Comparison of ENCODE assay signal across 9 mouse cellular contexts in the genomic region with DNA sequence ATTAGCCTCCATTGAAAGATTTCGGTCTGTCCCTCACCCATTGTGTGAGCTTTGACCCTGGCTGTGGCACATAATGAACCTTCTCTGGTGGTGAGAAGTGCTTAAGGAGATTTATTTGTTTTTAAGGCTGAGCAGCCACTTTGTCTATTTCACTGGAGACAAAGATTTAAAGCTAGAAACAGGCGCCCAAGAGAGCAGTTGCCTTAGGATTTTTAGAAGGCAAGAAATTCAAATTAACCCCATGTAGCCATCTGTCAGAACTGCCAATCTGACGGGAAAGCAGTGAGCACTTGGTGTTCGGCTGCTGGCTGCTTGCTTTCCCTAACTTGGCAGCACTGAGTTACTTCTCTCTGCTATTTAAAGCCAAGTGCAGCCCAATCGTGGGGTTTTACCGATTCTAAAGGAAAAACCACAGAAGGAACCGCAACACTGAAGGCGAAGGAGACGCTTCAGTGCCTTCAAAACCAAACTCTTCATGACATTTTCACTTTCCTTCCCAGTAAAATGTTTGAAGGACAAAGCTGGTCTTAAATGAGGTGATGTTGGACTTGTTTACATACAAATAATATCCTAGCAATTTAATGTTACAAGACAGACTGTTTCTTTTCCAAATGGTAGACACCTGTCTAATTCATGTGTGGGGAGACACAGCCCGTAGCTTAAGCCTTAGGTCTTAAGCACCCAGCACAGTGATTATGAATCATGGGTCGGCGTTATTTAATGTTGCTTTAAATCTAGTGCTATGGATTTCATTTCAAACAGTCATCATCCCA.
DNase-seq lines count a peak whose midpoint lies in the region; ATAC-seq and TF ChIP-seq lines count a peak whose summit lies in the region.
"Had no signal": no experiment of that assay in that cellular context is flagged by ENCODE, and none has a peak within 500 bp of the region (broad histone marks: within the 10 kb centered on the region; RNA-seq: fewer than 3 reads in every experiment).

No protein-coding gene starts in this region.

- H3K9ac ChIP-seq in stomach, embryonic 16.5 days (ENCODE audit: low read length) = no peak overlapping the region

- ATAC-seq in stomach, embryonic 16.5 days (ENCODE audit: insufficient read depth, low FRiP score) = no peak
- no peak for ATAC-seq in megakaryocyte, adult 5-6 weeks (ENCODE audit: poor library complexity, severe bottlenecking)

- H3K9me3 ChIP-seq in limb, embryonic 10.5 days (replicated peaks) = no peaks in the 10 kb centered on the region
- H3K9me3 ChIP-seq in stomach, embryonic 16.5 days (replicated peaks; ENCODE audit: control insufficient read depth, low read length) = no peaks in the 10 kb centered on the region
- H3K9me3 ChIP-seq: megakaryocyte, embryonic 14.5 days had no signal

- peaks cover 1% of the 10 kb centered on the region; the same call in 1 of the 2 replicates for H3K4me1 ChIP-seq in cerebellum, adult 2 months (ENCODE audit: control insufficient read depth, insufficient read depth, low read length)
- no peaks in the 10 kb centered on the region for H3K4me1 ChIP-seq in testis, adult 2 months (ENCODE audit: control insufficient read depth, insufficient read depth, low read length)
- peaks cover 31% of the 10 kb centered on the region for H3K4me1 ChIP-seq in limb, embryonic 10.5 days
- H3K4me1 ChIP-seq in stomach, embryonic 16.5 days (ENCODE audit: control insufficient read depth, insufficient read depth, low read length) = peaks cover 9% of the 10 kb centered on the region
- H3K4me1 ChIP-seq: megakaryocyte, embryonic 14.5 days had no signal

- no peak overlapping the region for H3K27ac ChIP-seq in cerebellum, adult 2 months (ENCODE audit: insufficient read depth, low read length)
- 0 out of 2 replicates have a peak overlapping the region, but pooled peaks have one; percentile 17 for H3K27ac ChIP-seq in testis, adult 2 months (ENCODE audit: control insufficient read depth, insufficient read depth, low read depth, low read length)
- peak overlapping the region; percentile 15; the same call in 1 of the 2 replicates for H3K27ac ChIP-seq in limb, embryonic 10.5 days
- no peak overlapping the region for H3K27ac ChIP-seq in stomach, embryonic 16.5 days (ENCODE audit: low read length)

- H3K4me2 ChIP-seq in stomach, embryonic 16.5 days (ENCODE audit: low read depth, low read length) = peak overlapping the region; percentile 18; the same call in 1 of the 2 replicates

- peak overlapping the region; percentile 24 for H3K4me3 ChIP-seq in cerebellum, adult 2 months (replicated peaks; ENCODE audit: insufficient read depth, low read depth, low read length)
- peak overlapping the region; percentile 24; the same call in 1 of the 2 replicates for H3K4me3 ChIP-seq in testis, adult 2 months (ENCODE audit: control insufficient read depth, low read depth, low read length)
- H3K4me3 ChIP-seq in limb, embryonic 10.5 days = peak overlapping the region; percentile 7; the same call in 1 of the 2 replicates
- H3K4me3 ChIP-seq in stomach, embryonic 16.5 days (replicated peaks; ENCODE audit: low read length) = no peak overlapping the region
- H3K4me3 ChIP-seq: megakaryocyte, embryonic 14.5 days had no signal

- H3K36me3 ChIP-seq in testis, adult 2 months (ENCODE audit: control insufficient read depth, insufficient read depth, low read length) = no peaks in the 10 kb centered on the region
- no peaks in the 10 kb centered on the region for H3K36me3 ChIP-seq in limb, embryonic 10.5 days
- H3K36me3 ChIP-seq in stomach, embryonic 16.5 days (ENCODE audit: control insufficient read depth, insufficient read depth, low read length) = no peaks in the 10 kb centered on the region

- TF ChIP-seq POLR2A in cerebellum, adult 2 months (IDR thresholded peaks at IDR 0.05; ENCODE audit: borderline replicate concordance, insufficient read depth, low read length) = no peak
- no peak for TF ChIP-seq POLR2A in testis, adult 2 months (IDR thresholded peaks at IDR 0.05; ENCODE audit: control insufficient read depth, low read depth, low read length)

- H3K27me3 ChIP-seq in cerebellum, adult 2 months (ENCODE audit: control insufficient read depth, insufficient read depth, low read length) = no peaks in the 10 kb centered on the region
- H3K27me3 ChIP-seq in testis, adult 2 months (ENCODE audit: control insufficient read depth, insufficient read depth, low read length) = no peaks in the 10 kb centered on the region
- peaks cover 17% of the 10 kb centered on the region for H3K27me3 ChIP-seq in limb, embryonic 10.5 days (ENCODE audit: low read depth, poor library complexity, severe bottlenecking)
- H3K27me3 ChIP-seq in stomach, embryonic 16.5 days (ENCODE audit: control insufficient read depth, insufficient read depth, low read length) = no peaks in the 10 kb centered on the region
- H3K27me3 ChIP-seq: megakaryocyte, embryonic 14.5 days had no signal

- no peak for TF ChIP-seq CTCF in cerebellum, adult 2 months (IDR thresholded peaks at IDR 0.05; ENCODE audit: borderline replicate concordance, insufficient read depth, low read depth, low read length)
- no peak for TF ChIP-seq CTCF in testis, adult 2 months (IDR thresholded peaks at IDR 0.05; ENCODE audit: control insufficient read depth, insufficient read depth, insufficient replicate concordance, low read depth, low read length)

- no peak for DNase-seq in cerebellum, adult 2 months
- no peak for DNase-seq in cerebellum, postnatal 36 days
- no peak for DNase-seq in testis, postnatal 10 days (ENCODE audit: low spot score)
- DNase-seq in limb, embryonic 10.5 days (ENCODE audit: low spot score) = no peak
- no peak for DNase-seq in T-cell, adult 2 months (ENCODE audit: low spot score)

- 21% methylated on average over 12 of the region's 12 CpGs for WGBS in cerebellum, adult 2 months
- WGBS in limb, embryonic 10.5 days = 26% methylated on average over 12 of the region's 12 CpGs
- WGBS in stomach, embryonic 16.5 days = 23% methylated on average over 12 of the region's 12 CpGs

Comparison
In these comparisons a context has a peak if more than half of its experiments do, and no peak if none do; other contexts are left out.
1. H3K27ac ChIP-seq: peak in testis, adult 2 months (single experiment) and limb, embryonic 10.5 days (single experiment); none in cerebellum, adult 2 months (single experiment) and stomach, embryonic 16.5 days (single experiment).